Mouse (Mus musculus) effector memory CD4-positive, alpha-beta T cell, adult 7 months (primary cell): ENCODE data around the gene Vmn1r121. TPM values are rescaled to one million over a fixed set of nuclear protein-coding genes. Genes with fewer than 3 reads are reported as not detected.

ENCODE experiments used
- polyA plus RNA-seq: library from polyadenylated mRNA; unstranded; fragments of 100-300 nt; shearing (Covaris generic); gene quantifications from one replicate; pipeline ENCODE4 v1.2.1, GENCODE M21; 2017

Gene Vmn1r121
- not detected for polyA plus RNA-seq

DNA sequence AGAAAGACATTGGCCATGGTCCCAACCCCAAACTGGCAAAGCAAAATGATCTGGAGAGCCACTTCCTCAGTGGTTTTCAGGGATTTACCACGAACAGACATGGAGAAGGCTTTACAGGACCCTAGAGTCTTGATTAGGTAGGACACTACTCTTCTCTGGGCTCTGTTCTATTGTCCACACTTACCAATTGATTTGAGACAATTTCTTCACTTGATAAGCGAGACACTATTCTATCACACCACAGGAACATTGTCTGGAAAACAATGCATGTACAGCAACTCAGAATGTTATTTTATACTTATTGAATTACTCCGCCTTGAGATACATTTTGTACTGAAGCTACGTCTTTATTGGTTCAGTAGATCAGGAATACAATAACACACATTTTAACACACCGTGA is at the start of gene Vmn1r121:
Vmn1r121 (minus strand) TSS at position 101 of the 400 bp plus-strand sequence.

DNA sequence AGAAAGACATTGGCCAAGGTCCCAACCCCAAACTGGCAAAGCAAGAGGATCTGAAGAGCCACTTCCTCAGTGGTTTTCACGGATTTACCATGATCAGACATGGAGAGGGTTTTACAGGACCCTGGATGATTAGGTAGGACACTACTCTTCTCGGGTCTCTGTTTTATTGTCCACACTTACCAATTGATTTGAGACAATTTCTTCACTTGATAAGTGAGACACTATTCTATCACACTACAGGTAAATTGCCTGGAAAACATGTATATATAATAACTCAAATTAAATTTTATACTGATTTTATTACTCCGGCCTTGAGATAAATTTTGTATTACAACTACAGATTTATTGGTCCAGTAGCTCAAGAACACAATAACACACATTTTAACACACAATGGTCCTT is 35.7 kb upstream of the Vmn1r121 start, which contains the start of gene Vmn1r122:
Vmn1r122 (minus strand) TSS at position 101 of the 400 bp plus-strand sequence.

DNA sequence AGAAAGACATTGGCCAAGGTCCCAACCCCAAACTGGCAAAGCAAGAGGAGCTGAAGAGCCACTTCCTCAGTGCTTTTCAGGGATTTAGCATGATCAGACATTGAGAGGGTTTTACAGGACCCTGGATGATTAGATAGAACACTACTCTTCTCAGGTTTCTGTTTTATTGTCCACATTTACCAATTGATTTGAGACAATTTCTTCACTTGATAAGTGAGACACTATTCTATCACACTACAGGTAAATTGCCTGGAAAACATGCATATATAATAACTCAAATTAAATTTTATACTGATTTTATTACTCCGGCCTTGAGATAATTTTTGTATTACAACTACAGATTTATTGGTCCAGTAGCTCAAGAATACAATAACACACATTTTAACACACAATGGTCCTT is 44.6 kb downstream of the Vmn1r121 start, which contains the start of gene Vmn1r120:
Vmn1r120 (minus strand) TSS at position 101 of the 400 bp plus-strand sequence.

Other genes with a start within 250 kb of the Vmn1r121 start
- gene Vmn1r116, start 226.3 kb downstream of the Vmn1r121 start, polyA plus RNA-seq: not detected
- not detected for gene Vmn1r117, start 214.4 kb downstream of the Vmn1r121 start, polyA plus RNA-seq
- not detected for gene Vmn1r118, start 186.2 kb downstream of the Vmn1r121 start, polyA plus RNA-seq
- not detected for gene Vmn1r119, start 86.1 kb downstream of the Vmn1r121 start, polyA plus RNA-seq
- gene Vmn1r120, start 44.7 kb downstream of the Vmn1r121 start, polyA plus RNA-seq: not detected
- not detected for gene Vmn1r122, start 35.6 kb upstream of the Vmn1r121 start, polyA plus RNA-seq
- not detected for gene Vmn1r123, start 63.7 kb upstream of the Vmn1r121 start, polyA plus RNA-seq
- gene Gm5157, start 91.9 kb upstream of the Vmn1r121 start, polyA plus RNA-seq: not detected
- not detected for gene Vmn1r124, start 162.1 kb upstream of the Vmn1r121 start, polyA plus RNA-seq
- not detected for gene Vmn1r125, start 173.7 kb upstream of the Vmn1r121 start, polyA plus RNA-seq
- gene Vmn1r126, start 203.0 kb upstream of the Vmn1r121 start, polyA plus RNA-seq: not detected
- gene Vmn1r127, start 221.3 kb upstream of the Vmn1r121 start, polyA plus RNA-seq: not detected